Mouse (Mus musculus) neural tube, embryonic 11.5 days (tissue): ENCODE data around the gene Tbc1d22a. TPM values are rescaled to one million over a fixed set of nuclear protein-coding genes. Genes with fewer than 3 reads are reported as not detected.

Source experiments
- ATAC-seq: fragments of 200-750 bp; cut with Nextera tagmentation; 2 replicates; pipeline ENCODE4 v1.8.0; 2017; ENCODE audit warnings: moderate number of reproducible peaks, mild to moderate bottlenecking, moderate TSS enrichment, moderate library complexity; ENCODE audit not compliant: insufficient read depth, low FRiP score, low TSS enrichment
- DNase-seq: peaks from one replicate; pipeline ENCODE4 v3.0.0-alpha.2; 2015; ENCODE audit warnings: low spot score
- H3K27ac ChIP-seq: fragments of 300-500 bp; sonication (generic); 2 replicates; pipeline ENCODE4 v1.5.1; 2014; ENCODE audit warnings: low read depth, mild to moderate bottlenecking, low read length
- H3K27me3 ChIP-seq: fragments of 300-500 bp; sonication (generic); 2 replicates; pipeline ENCODE4 v1.6.1; 2014; ENCODE audit warnings: mild to moderate bottlenecking, low read length, mixed read lengths; ENCODE audit not compliant: control insufficient read depth, insufficient read depth
- H3K36me3 ChIP-seq: fragments of 300-500 bp; sonication (generic); 2 replicates; pipeline ENCODE4 v1.6.1; 2014; ENCODE audit warnings: mild to moderate bottlenecking, low read length, moderate library complexity, mixed read lengths; ENCODE audit not compliant: control insufficient read depth, insufficient read depth
- H3K4me1 ChIP-seq: fragments of 300-500 bp; sonication (generic); 2 replicates; pipeline ENCODE4 v1.6.1; 2014; ENCODE audit warnings: low read length, mixed read lengths; ENCODE audit not compliant: control insufficient read depth, insufficient read depth
- H3K4me2 ChIP-seq: fragments of 300-500 bp; sonication (generic); 2 replicates; pipeline ENCODE4 v1.6.1; 2014; ENCODE audit warnings: low read depth, mild to moderate bottlenecking, moderate library complexity
- H3K4me3 ChIP-seq: fragments of 300-500 bp; sonication (generic); 2 replicates; pipeline ENCODE4 v1.5.1; 2014; ENCODE audit warnings: low read depth, low read length
- H3K9ac ChIP-seq: fragments of 300-500 bp; sonication (generic); 2 replicates; pipeline ENCODE4 v1.6.1; 2014; ENCODE audit warnings: mild to moderate bottlenecking, low read length
- H3K9me3 ChIP-seq: fragments of 300-500 bp; sonication (generic); 2 replicates; pipeline ENCODE4 v1.6.1; 2016; ENCODE audit warnings: low read length; ENCODE audit not compliant: control insufficient read depth
- WGBS: fragments of 180-500 bp; shearing (Covaris S2); extraction: QIAGEN DNeasy Blood & Tissue Kit; methylation state at CpG from one replicate; pipeline ENCODE4 v1.1.7; 2014; 5-methylcytosine and 5-hydroxymethylcytosine counted together
- polyA plus RNA-seq: library from polyadenylated mRNA; unstranded; fragments of >200 nt; fragmentation: Nextera tagmentation; extraction: Ambion mirVana; gene quantifications from 2 replicates; pipeline ENCODE4 v1.2.1, GENCODE M21; 2014

The Tbc1d22a gene
- polyA plus RNA-seq, 1 experiment from 2014 or later = 9.9 TPM

DNA sequence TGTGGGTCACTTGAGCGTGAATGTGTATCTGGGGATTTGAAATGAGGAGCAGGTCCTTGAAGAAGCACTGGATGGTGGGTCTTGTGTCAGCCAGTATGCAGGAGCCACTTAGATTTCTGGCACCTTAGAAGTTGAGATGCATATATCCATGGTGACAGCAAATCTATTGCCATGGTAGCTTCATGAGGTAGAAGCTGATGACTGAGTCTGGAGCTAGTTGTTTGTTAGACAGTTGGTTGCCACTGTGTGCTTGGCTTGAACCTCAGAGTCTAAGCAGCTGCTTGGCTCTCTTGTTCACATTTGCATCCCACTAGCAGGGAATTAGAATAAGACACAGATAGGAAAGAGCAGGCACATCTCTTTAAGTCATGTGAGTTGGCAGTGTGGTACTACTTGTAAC lies 89.6 kb downstream of the Tbc1d22a start:
- H3K4me3 ChIP-seq = no peak overlapping the region
- no peak overlapping the region for H3K9ac ChIP-seq
- no peaks in the 10 kb centered on the region for H3K4me1 ChIP-seq
- H3K27me3 ChIP-seq = no peaks in the 10 kb centered on the region
- H3K36me3 ChIP-seq = no peaks in the 10 kb centered on the region
- ATAC-seq (no peak), DNase-seq (no peak)
- H3K9me3 ChIP-seq = no peaks in the 10 kb centered on the region
- H3K27ac ChIP-seq = no peak overlapping the region
- WGBS = 88% methylated on average over 1 of the region's 1 CpGs
- no peak overlapping the region for H3K4me2 ChIP-seq

DNA sequence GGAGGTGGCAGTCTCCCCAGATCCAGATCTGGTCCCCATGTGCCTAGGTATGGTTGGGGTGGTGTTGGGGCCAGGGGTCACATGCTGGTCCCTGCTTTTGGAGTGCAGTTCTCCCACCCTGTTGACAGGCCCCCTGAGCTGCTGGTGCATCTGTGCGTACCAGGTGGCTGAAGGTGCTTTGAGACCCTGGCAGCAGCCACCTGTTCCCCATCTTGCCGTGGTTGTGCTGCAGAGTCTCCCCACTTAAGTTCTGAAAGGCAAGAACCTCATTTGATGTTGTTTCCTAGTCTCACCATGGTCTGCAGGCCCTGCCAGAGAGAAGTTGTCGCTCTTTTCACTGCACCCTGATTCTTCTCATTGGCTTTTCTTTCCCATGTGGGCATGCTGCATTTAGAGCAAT lies 90.6 kb downstream of the Tbc1d22a start:
- no peaks in the 10 kb centered on the region for H3K4me1 ChIP-seq
- ATAC-seq (no peak), DNase-seq (no peak)
- 90% methylated on average over 3 of the region's 3 CpGs for WGBS
- H3K4me2 ChIP-seq = no peak overlapping the region
- no peak overlapping the region for H3K27ac ChIP-seq
- no peaks in the 10 kb centered on the region for H3K9me3 ChIP-seq
- no peaks in the 10 kb centered on the region for H3K27me3 ChIP-seq
- H3K36me3 ChIP-seq = no peaks in the 10 kb centered on the region
- no peak overlapping the region for H3K4me3 ChIP-seq
- no peak overlapping the region for H3K9ac ChIP-seq

DNA sequence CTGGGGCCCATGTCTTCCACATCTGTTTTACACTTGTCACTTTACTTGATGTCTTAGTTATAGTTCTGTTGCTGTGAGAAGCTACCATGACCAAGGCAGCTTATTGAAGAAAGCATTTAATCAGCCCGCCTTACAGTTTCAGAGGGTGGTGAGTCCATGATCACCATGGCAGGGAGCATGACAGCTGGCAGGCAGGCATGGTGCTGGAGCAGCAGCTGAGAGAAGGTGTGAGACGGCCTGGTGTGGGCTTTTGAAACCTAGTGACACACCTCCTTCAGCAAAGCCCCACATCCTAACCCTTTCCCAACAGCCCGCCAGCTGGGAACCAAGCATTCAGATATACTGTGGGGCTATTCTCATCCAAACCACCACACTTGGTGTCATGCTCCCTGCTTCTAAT lies 91.0 kb downstream of the Tbc1d22a start:
- Histone ChIP-seq H3K9me3 (no peaks in the 10 kb centered on the region), H3K36me3 (no peaks in the 10 kb centered on the region), H3K27me3 (no peaks in the 10 kb centered on the region), H3K27ac (no peak overlapping the region), H3K4me3 (no peak overlapping the region), H3K9ac (no peak overlapping the region), H3K4me2 (no peak overlapping the region), H3K4me1 (no peaks in the 10 kb centered on the region)
- no peak for DNase-seq
- WGBS = 78% methylated on average over 3 of the region's 3 CpGs
- ATAC-seq = no peak

DNA sequence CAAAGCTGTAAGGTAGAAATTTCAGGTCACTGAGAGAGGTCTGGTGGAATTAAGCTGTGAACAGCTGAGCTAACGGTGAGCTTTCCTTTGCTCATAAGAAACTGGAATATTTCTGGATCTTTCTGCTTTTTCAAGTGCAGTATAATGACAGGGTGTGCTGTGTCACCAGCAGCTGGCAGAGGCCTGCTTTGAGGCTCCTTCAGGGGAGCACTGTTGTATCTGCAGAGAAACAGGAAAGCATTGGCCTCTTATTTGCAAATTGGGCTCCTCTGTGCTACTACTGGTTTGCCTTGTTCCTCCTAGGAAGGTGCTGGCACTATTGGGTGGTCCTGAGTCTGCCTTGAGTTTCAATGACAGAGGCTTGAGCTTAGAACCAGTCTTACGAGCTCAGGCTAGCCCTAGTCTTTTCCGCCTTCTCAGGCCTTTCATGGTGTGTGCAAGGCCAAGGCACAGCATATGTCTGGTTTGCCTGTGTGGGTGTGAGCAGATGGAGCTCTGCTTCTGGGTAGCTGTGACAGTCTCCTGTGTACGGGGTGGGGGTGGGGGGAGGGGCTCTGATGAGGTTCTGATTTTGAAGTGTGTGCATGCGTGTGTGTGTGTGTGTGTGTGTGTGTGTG lies 95.1 kb downstream of the Tbc1d22a start:
- ATAC-seq (no peak), DNase-seq (no peak)

DNA sequence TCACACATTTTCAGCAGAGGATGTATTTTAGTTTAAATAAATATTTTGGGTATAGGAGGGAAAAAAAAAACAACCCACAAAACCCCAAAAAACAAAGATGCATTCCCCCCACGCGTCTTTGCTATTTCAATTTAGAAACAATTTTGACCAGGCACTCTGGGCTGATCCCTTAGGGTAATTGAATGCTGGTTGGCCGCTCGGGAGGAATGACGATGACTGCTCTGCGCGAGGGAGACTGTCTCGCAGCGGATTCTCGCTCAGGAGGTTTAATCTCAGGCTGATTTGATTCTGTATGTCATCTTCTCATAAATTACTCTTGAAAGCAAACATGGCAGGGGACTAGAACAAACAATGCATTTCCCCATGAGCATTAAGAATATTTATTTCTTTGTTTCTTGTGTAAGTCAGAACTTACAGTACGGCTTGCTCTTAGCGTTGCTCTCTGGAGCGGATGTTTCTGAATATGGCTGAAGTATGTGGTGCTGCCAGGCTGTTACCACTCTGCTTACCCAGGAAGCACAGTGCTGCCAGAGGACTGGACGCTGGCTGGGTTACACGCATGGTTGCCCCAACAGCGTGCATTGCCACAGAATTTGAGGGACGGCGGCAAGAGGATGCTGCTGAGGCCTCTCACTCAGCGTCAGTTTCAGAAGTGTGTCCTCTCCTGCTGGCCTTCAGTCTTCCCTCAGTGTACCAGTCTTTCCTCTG lies 106.7 kb downstream of the Tbc1d22a start:
- no peak for ATAC-seq
- H3K36me3 ChIP-seq = no peaks in the 10 kb centered on the region
- no peaks in the 10 kb centered on the region for H3K27me3 ChIP-seq
- H3K4me2 ChIP-seq = no peak overlapping the region
- H3K9ac ChIP-seq = no peak overlapping the region
- WGBS = 84% methylated on average over 19 of the region's 19 CpGs
- DNase-seq = no peak
- 0 out of 2 replicates have a peak overlapping the region, but pooled peaks have one; percentile 49 for H3K27ac ChIP-seq
- H3K4me1 ChIP-seq = no peaks in the 10 kb centered on the region
- no peak overlapping the region for H3K4me3 ChIP-seq
- no peaks in the 10 kb centered on the region for H3K9me3 ChIP-seq

More for the DNA sequence above, 95.1 kb downstream of the Tbc1d22a start:
- Histone ChIP-seq H3K27ac (no peak overlapping the region), H3K9me3 (no peaks in the 10 kb centered on the region), H3K27me3 (no peaks in the 10 kb centered on the region), H3K4me2 (no peak overlapping the region), H3K4me1 (no peaks in the 10 kb centered on the region), H3K4me3 (no peak overlapping the region), H3K9ac (no peak overlapping the region), H3K36me3 (no peaks in the 10 kb centered on the region)
- WGBS = 87% methylated on average over 5 of the region's 5 CpGs

DNA sequence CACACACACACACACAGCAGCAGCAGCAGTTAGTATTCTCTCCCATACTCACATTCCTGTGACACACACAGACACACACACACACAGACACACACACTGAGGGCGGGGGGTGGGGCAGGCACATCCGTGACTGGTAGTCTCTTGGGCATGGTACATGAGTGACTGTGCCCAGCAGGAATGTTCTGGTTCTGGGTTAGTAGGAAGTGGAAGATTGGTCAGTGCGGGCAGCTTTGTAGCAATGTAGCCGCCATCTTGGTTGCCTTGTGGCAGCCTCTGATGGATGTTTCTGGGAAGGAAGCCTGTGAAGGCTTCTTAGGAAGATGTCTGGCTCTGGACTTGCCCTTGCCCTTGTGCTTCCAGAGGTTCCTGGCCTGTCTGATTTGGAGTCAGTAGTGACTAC lies 112.1 kb downstream of the Tbc1d22a start:
- Histone ChIP-seq H3K36me3 (no peaks in the 10 kb centered on the region), H3K27me3 (no peaks in the 10 kb centered on the region), H3K9me3 (no peaks in the 10 kb centered on the region), H3K4me1 (no peaks in the 10 kb centered on the region), H3K9ac (no peak overlapping the region), H3K27ac (no peak overlapping the region), H3K4me2 (no peak overlapping the region), H3K4me3 (no peak overlapping the region)
- 91% methylated on average over 4 of the region's 4 CpGs for WGBS
- DNase-seq = no peak
- no peak for ATAC-seq

DNA sequence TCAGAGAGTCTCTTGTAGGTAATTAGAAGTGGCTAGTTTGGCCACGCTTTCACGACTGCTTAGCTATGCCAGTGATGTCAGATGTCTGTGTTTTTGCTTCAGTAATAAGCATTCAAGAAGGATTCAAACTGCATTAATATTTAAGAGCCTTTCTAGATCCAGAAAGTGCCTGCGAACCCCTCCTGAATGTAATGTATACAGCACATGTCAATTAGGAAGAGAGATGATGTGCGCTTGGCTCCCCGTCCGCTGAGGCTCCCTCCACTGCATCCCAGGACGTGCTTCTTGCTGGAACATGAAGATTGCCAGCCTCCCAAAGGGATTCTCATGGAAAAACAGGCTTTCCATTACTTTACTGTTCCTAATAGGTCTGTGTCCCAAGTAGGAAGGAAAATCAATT lies 115.7 kb downstream of the Tbc1d22a start:
- ATAC-seq (no peak), DNase-seq (no peak)
- no peak overlapping the region for H3K4me2 ChIP-seq
- H3K9ac ChIP-seq = no peak overlapping the region
- no peak overlapping the region for H3K4me3 ChIP-seq
- no peaks in the 10 kb centered on the region for H3K9me3 ChIP-seq
- no peak overlapping the region for H3K27ac ChIP-seq
- 72% methylated on average over 7 of the region's 7 CpGs for WGBS
- H3K4me1 ChIP-seq = no peaks in the 10 kb centered on the region
- H3K27me3 ChIP-seq = no peaks in the 10 kb centered on the region
- no peaks in the 10 kb centered on the region; the same call in 1 of the 2 replicates for H3K36me3 ChIP-seq

DNA sequence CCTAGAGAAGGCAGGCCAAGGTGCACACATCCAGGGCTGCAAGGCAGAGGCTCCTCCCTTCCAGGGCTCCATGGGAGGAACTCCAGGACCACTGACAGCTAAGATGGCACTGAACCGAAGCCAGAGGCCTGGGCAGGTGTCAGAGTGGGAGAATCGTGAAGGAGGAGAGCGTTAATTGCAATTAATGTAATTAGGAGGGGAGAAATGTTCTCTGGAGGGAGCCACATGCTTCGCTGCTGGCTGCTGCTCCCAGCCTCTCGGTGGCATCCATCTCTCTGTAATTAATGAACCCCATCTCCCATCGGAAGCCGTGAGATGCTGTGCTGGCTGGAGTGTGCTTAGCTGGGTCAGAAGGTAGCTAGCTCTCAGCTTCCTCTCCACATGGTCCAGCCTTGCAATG lies 116.2 kb downstream of the Tbc1d22a start:
- Histone ChIP-seq H3K27ac (peak overlapping the region; percentile 39; the same call in 1 of the 2 replicates), H3K4me1 (no peaks in the 10 kb centered on the region), H3K4me2 (no peak overlapping the region), H3K36me3 (no peaks in the 10 kb centered on the region; the same call in 1 of the 2 replicates), H3K9ac (no peak overlapping the region), H3K27me3 (no peaks in the 10 kb centered on the region), H3K4me3 (no peak overlapping the region), H3K9me3 (no peaks in the 10 kb centered on the region)
- 75% methylated on average over 7 of the region's 7 CpGs for WGBS
- ATAC-seq (no peak), DNase-seq (no peak)
